Mouse (Mus musculus) testis, adult 2 months (tissue): ENCODE results near the gene Bpifb2.

ENCODE experiments used
- CTCF ChIP-seq: fragments of 200-500 bp; IDR thresholded peaks from 2 replicates; pipeline ENCODE4 v1.5.1; 2012; ENCODE audit warnings: low read depth, mild to moderate bottlenecking, inconsistent platforms, low read length, moderate library complexity; ENCODE audit not compliant: control insufficient read depth, insufficient read depth, insufficient replicate concordance
- POLR2A ChIP-seq: fragments of 200-500 bp; IDR thresholded peaks from 2 replicates; pipeline ENCODE4 v1.6.1; 2012; ENCODE audit warnings: low read depth, mild to moderate bottlenecking, inconsistent platforms, low read length, moderate library complexity; ENCODE audit not compliant: control insufficient read depth

DNA sequence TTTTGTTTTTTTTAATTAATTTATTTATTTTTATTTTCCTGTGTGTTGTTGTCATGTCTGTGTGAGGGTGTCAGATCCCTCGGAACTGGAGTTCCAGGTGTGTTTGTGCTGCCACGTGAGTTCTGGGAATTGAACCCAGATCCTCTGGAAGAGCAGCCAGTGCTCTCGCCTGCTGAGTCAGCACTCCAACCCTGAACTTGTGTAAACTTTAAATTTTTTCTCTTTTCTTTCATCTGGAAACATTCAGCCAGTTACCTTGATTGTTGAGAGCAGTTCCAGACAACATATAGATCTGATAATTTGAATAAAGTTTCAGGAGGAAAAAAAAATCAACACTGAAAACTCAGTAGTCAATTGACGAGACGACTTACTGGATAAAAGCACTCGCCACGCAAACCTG lies 46.1 kb upstream of the Bpifb2 start:
- TF ChIP-seq POLR2A (no peak), CTCF (no peak)
